Mouse (Mus musculus) neutrophil, adult 5-6 weeks (primary cell): Measurements from ENCODE around the gene Tbx20. TPM values are rescaled to one million over a fixed set of nuclear protein-coding genes. Genes with fewer than 3 reads are reported as not detected.
A peak's percentile ranks its signal among the peaks of the same experiment; 100 is the strongest.

Source experiments
- ATAC-seq: fragments of 151-379, 151-347 bp; 2 replicates; pipeline ENCODE4 v1.8.0; 2017; ENCODE audit warnings: mild to moderate bottlenecking, moderate TSS enrichment; ENCODE audit not compliant: insufficient number of reproducible peaks, poor library complexity, low FRiP score, severe bottlenecking; ENCODE audit errors: extremely low read depth
- total RNA-seq: library from RNA; stranded (forward); fragments of 200-1000 nt; gene quantifications from 2 replicates; pipeline ENCODE4 v1.2.3, GENCODE M21; 2017

Gene Tbx20
- total RNA-seq, 1 experiment from 2014 or later = not detected

GRCm38 (mm10) chr9:24770941-24771405 lies 3.1 kb downstream of the Tbx20 start:
- no peak for ATAC-seq

GRCm38 (mm10) chr9:24770149-24770940 lies 3.8 kb downstream of the Tbx20 start:
- no peak for ATAC-seq

- ATAC-seq = no peak
Observed at GRCm38 (mm10) chr9:24769611-24770010, 4.5 kb downstream of the Tbx20 start.

- ATAC-seq = no peak
Observed at GRCm38 (mm10) chr9:24767056-24767455, 7.0 kb downstream of the Tbx20 start.

GRCm38 (mm10) chr9:24765572-24765971 lies 8.5 kb downstream of the Tbx20 start:
- ATAC-seq = no peak

GRCm38 (mm10) chr9:24760461-24760860 lies 13.6 kb downstream of the Tbx20 start:
- ATAC-seq = no peak

- peak; percentile 74 for ATAC-seq
Observed at GRCm38 (mm10) chr9:24744958-24745357, 29.1 kb downstream of the Tbx20 start.

GRCm38 (mm10) chr9:24701246-24701645 lies 72.9 kb downstream of the Tbx20 start:
- ATAC-seq = no peak

- ATAC-seq = no peak
Observed at GRCm38 (mm10) chr9:24696405-24696778, 77.7 kb downstream of the Tbx20 start.

GRCm38 (mm10) chr9:24695700-24696404 lies 78.3 kb downstream of the Tbx20 start, which contains the start of gene Dpy19l2:
Gene Dpy19l2, minus strand, starts transcription at chr9:24696293.
- no peak for ATAC-seq

Other genes starting within 250 kb of the Tbx20 start
- gene Cypt4, start 149.1 kb downstream of the Tbx20 start, total RNA-seq = not detected in 2 replicates
- not detected in 2 replicates for gene Dpy19l2, start 78.0 kb downstream of the Tbx20 start, total RNA-seq